Mouse (Mus musculus) midbrain, embryonic 12.5 days (tissue): ENCODE results near the gene Fam3c. TPM values are rescaled to one million over a fixed set of nuclear protein-coding genes. Genes with fewer than 3 reads are reported as not detected.

ENCODE experiments used
- ATAC-seq: fragments of 200-750 bp; cut with Nextera tagmentation; 2 replicates; pipeline ENCODE4 v1.8.0; 2017; ENCODE audit warnings: low read depth, moderate TSS enrichment, moderate library complexity; ENCODE audit not compliant: low FRiP score
- H3K27ac ChIP-seq: fragments of 300-500 bp; sonication (generic); replicated peaks from 2 replicates; pipeline ENCODE4 v1.5.1; 2016; ENCODE audit warnings: mild to moderate bottlenecking
- H3K27me3 ChIP-seq: fragments of 300-500 bp; sonication (generic); 2 replicates; pipeline ENCODE4 v1.6.1; 2016; ENCODE audit warnings: mild to moderate bottlenecking
- H3K36me3 ChIP-seq: fragments of 300-500 bp; sonication (generic); 2 replicates; pipeline ENCODE4 v1.6.1; 2016
- H3K4me1 ChIP-seq: fragments of 300-500 bp; sonication (generic); 2 replicates; pipeline ENCODE4 v1.6.1; 2016
- H3K4me2 ChIP-seq: fragments of 300-500 bp; sonication (generic); replicated peaks from 2 replicates; pipeline ENCODE4 v1.6.1; 2016; ENCODE audit warnings: mild to moderate bottlenecking, moderate library complexity
- H3K4me3 ChIP-seq: fragments of 300-500 bp; sonication (generic); 2 replicates; pipeline ENCODE4 v1.5.1; 2016; ENCODE audit warnings: mild to moderate bottlenecking
- H3K9ac ChIP-seq: fragments of 300-500 bp; sonication (generic); replicated peaks from 2 replicates; pipeline ENCODE4 v1.6.1; 2016; ENCODE audit warnings: mild to moderate bottlenecking, moderate library complexity
- H3K9me3 ChIP-seq: fragments of 300-500 bp; sonication (generic); 2 replicates; pipeline ENCODE4 v1.6.1; 2016; ENCODE audit warnings: mild to moderate bottlenecking
- WGBS: fragments of 180-500 bp; shearing (Covaris S2); methylation state at CpG from one replicate; pipeline ENCODE4 v1.1.7; 2016; 5-methylcytosine and 5-hydroxymethylcytosine counted together
- polyA plus RNA-seq: library from polyadenylated mRNA; unstranded; fragments of >200 nt; fragmentation: Nextera tagmentation; extraction: Ambion mirVana; gene quantifications from 2 replicates; pipeline ENCODE4 v1.2.1, GENCODE M21; 2016

Gene Fam3c
- polyA plus RNA-seq, 1 experiment from 2014 or later: 25.4 TPM

DNA sequence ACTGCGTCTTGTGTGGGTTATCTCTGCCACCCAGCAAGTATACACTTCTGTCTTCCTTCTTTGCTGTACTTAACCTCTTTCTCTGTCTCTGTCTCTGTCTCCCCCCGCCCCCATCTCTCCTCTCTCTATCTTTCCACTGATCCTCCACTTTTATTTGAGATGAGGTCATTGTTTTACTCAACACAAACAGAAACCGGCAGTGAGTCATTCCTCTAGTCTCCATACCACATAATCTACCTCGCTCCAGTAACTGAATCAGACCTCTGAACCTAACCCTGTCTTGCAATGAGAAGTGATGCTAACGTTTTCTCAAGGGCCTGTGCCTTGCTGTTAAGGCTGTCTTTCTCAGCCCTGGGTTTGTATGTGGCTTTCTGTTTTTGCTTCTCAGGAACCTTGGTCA, 22.4 kb upstream of the Fam3c start:
- 78% methylated on average over 5 of the region's 5 CpGs for WGBS
- no peak for ATAC-seq
- H3K9me3 ChIP-seq: no peaks in the 10 kb centered on the region
- no peaks in the 10 kb centered on the region for H3K27me3 ChIP-seq
- H3K36me3 ChIP-seq: no peaks in the 10 kb centered on the region
- H3K4me1 ChIP-seq: no peaks in the 10 kb centered on the region
- H3K9ac ChIP-seq: no peak overlapping the region
- no peak overlapping the region for H3K4me3 ChIP-seq
- no peak overlapping the region for H3K27ac ChIP-seq
- no peak overlapping the region for H3K4me2 ChIP-seq

DNA sequence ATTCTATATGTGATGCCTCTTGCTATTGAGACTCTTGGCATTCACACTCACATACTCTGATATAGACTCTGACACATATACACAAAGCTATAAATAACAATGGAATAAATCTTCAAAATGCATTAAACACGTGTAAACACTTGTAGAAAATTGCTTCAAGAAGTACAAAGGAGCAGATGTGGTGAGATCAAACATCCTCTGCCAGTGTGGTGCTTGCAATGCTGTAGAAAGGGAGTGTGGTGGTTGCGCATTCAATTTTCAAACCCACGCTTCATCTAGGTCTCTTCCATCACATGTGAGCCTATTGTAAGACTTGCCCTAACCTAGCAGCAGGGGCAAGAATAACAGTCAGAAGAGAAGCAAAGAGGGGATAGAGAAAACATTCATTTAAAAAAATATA, 18.7 kb upstream of the Fam3c start:
- no peak overlapping the region for H3K27ac ChIP-seq
- WGBS: 86% methylated on average over 3 of the region's 3 CpGs

DNA sequence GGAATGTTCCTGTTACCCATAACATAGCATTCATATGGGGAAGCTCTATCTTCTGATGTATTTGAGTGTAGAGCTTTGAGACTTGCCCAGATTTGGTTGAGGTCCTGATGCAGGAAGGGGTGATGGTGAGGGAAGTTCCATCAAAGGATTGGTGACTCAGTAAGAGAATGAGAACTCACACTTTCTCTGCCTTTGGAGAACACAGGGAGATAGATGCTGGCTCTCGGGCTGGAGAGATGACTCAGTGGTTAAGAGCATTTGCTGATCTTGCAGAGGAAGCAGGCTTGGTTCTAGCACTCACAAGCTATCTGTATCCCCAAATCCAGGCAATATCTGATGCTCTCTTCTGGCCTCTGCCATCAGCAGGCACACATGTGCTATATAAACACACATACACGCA, 17.4 kb upstream of the Fam3c start:
- 93% methylated on average over 2 of the region's 2 CpGs for WGBS
- ATAC-seq: no peak

More for the DNA sequence above, 18.7 kb upstream of the Fam3c start:
- no peak overlapping the region for H3K4me3 ChIP-seq
- ATAC-seq: no peak
- H3K36me3 ChIP-seq: no peaks in the 10 kb centered on the region
- H3K27me3 ChIP-seq: no peaks in the 10 kb centered on the region
- H3K9ac ChIP-seq: no peak overlapping the region
- H3K4me1 ChIP-seq: no peaks in the 10 kb centered on the region
- H3K4me2 ChIP-seq: no peak overlapping the region
- H3K9me3 ChIP-seq: no peaks in the 10 kb centered on the region

DNA sequence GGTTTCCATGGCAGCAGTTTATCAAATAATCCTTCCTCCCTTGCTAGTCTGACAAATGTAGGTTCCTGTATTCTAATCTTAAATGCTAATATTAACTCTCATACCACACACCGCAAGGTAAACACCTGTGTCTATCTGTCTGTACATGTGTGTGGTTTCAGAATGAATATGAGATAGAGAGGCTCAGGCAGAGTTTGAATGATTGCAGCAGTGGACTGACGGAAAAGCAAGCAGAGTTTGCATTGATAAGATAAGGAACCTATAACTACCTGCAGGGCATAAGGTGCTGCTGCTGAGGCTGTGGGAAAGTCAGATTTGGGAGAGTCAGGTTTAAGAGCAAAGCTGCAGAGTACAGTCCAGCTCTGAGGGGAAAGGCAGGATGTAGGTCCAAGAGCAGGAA, 10.9 kb upstream of the Fam3c start:
- no peaks in the 10 kb centered on the region for H3K36me3 ChIP-seq
- ATAC-seq: no peak
- no peak overlapping the region for H3K4me3 ChIP-seq
- no peak overlapping the region for H3K9ac ChIP-seq
- H3K4me1 ChIP-seq: no peaks in the 10 kb centered on the region
- H3K27ac ChIP-seq: no peak overlapping the region
- no peaks in the 10 kb centered on the region for H3K9me3 ChIP-seq
- no peak overlapping the region for H3K4me2 ChIP-seq
- no peaks in the 10 kb centered on the region for H3K27me3 ChIP-seq
- WGBS: 91% methylated on average over 2 of the region's 2 CpGs

More for the DNA sequence above, 17.4 kb upstream of the Fam3c start:
- no peaks in the 10 kb centered on the region for H3K36me3 ChIP-seq
- no peaks in the 10 kb centered on the region for H3K9me3 ChIP-seq
- no peaks in the 10 kb centered on the region for H3K27me3 ChIP-seq
- no peak overlapping the region for H3K4me2 ChIP-seq
- H3K9ac ChIP-seq: no peak overlapping the region
- no peak overlapping the region for H3K4me3 ChIP-seq
- H3K27ac ChIP-seq: no peak overlapping the region
- H3K4me1 ChIP-seq: no peaks in the 10 kb centered on the region

DNA sequence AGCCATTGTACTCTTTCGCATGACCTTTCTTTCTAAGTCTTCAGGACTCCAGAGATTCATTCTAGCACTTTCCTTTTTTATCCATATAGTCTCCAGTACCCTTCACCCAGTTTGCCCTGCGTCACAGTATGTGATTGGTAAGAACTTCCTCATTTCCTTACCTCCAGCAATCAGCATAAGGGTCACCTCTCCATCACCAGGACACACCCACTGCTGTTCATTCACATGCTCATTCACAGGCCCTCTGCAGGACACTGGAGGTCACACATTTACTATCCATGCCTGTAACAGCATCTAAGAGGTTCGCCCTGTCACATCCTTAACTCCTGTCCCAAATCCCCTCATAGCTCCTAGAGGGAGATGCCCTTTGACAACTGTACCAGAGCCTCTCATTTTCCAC, 7.5 kb upstream of the Fam3c start:
- no peak overlapping the region for H3K27ac ChIP-seq
- ATAC-seq: no peak
- H3K4me3 ChIP-seq: no peak overlapping the region
- H3K4me1 ChIP-seq: no peaks in the 10 kb centered on the region
- no peak overlapping the region for H3K9ac ChIP-seq
- H3K36me3 ChIP-seq: no peaks in the 10 kb centered on the region
- H3K4me2 ChIP-seq: no peak overlapping the region
- no peaks in the 10 kb centered on the region for H3K9me3 ChIP-seq
- H3K27me3 ChIP-seq: no peaks in the 10 kb centered on the region
- 78% methylated on average over 3 of the region's 3 CpGs for WGBS

DNA sequence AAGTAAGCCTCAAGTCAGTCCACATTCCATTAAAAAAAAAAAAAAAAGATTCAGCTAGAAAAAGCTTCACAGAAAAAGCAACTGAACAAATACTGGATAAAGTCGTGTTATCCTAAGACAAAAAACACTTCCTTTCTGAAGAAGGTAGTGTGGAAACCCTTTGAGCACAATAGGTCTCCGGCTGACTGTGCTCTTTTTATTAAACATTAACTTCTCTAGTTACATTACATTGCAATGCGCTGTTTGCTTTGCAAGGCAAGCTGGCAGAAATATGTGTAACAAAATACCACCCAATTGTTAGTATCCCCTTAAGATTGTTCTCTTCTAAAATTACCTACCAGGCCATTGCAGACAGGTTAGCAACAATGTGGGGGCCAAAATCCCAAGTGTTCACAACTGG, 5.9 kb upstream of the Fam3c start:
- no peak overlapping the region for H3K9ac ChIP-seq
- no peaks in the 10 kb centered on the region for H3K27me3 ChIP-seq
- no peak for ATAC-seq
- no peak overlapping the region for H3K27ac ChIP-seq
- H3K4me3 ChIP-seq: no peak overlapping the region
- no peaks in the 10 kb centered on the region for H3K36me3 ChIP-seq
- no peaks in the 10 kb centered on the region for H3K9me3 ChIP-seq
- 67% methylated on average over 3 of the region's 3 CpGs for WGBS
- H3K4me2 ChIP-seq: no peak overlapping the region
- no peaks in the 10 kb centered on the region for H3K4me1 ChIP-seq

DNA sequence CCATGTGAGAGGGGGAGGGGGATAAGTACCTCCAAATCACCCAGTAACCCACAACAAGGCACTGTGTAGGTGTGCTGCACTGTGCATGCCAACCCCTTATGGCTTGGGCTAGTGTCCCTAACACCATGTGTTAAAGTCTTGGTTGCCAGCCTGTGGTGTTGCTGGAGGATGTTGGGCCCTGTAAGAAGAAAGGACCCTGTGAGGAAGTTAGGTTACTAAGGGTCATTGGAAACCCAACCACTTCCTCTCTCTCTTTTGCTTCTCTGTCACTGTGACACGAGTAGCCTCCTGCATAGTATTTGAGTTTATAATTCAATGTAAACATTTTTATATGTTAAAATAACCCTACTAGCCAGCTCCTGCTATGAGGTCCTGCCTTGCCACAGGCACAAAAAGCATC, 3.0 kb upstream of the Fam3c start:
- H3K4me3 ChIP-seq: no peak overlapping the region
- H3K27ac ChIP-seq: no peak overlapping the region
- no peaks in the 10 kb centered on the region for H3K27me3 ChIP-seq
- WGBS: 81% methylated on average over 1 of the region's 1 CpGs
- H3K9ac ChIP-seq: no peak overlapping the region
- no peaks in the 10 kb centered on the region for H3K9me3 ChIP-seq
- H3K36me3 ChIP-seq: no peaks in the 10 kb centered on the region
- ATAC-seq: no peak
- no peak overlapping the region for H3K4me2 ChIP-seq
- H3K4me1 ChIP-seq: peaks cover 4% of the 10 kb centered on the region; the same call in 1 of the 2 replicates

DNA sequence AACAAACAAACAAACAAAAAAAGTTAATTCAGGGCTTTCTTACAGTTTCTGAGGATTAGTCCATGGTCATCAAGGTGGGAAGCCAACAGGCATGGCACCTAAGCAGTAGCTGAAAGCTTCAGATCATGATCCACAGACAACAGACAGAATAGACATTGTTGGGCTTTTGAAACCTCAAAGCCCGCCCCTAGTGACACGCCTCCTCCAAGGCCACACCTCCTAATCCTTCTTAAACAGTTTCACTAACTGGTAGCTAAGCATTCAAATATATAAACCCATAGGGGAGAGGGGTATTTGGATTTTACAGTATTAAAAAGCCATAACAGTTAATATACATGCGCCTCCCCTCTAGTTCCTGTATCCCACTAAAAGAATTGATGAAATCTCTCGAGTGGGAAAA, 1.3 kb upstream of the Fam3c start:
- Histone ChIP-seq H3K9me3 (no peaks in the 10 kb centered on the region), H3K4me1 (peaks cover 5% of the 10 kb centered on the region; the same call in 1 of the 2 replicates), H3K27me3 (no peaks in the 10 kb centered on the region), H3K4me3 (no peak overlapping the region), H3K9ac (no peak overlapping the region), H3K27ac (no peak overlapping the region), H3K36me3 (no peaks in the 10 kb centered on the region), H3K4me2 (no peak overlapping the region)
- 94% methylated on average over 4 of the region's 4 CpGs for WGBS
- ATAC-seq: no peak

DNA sequence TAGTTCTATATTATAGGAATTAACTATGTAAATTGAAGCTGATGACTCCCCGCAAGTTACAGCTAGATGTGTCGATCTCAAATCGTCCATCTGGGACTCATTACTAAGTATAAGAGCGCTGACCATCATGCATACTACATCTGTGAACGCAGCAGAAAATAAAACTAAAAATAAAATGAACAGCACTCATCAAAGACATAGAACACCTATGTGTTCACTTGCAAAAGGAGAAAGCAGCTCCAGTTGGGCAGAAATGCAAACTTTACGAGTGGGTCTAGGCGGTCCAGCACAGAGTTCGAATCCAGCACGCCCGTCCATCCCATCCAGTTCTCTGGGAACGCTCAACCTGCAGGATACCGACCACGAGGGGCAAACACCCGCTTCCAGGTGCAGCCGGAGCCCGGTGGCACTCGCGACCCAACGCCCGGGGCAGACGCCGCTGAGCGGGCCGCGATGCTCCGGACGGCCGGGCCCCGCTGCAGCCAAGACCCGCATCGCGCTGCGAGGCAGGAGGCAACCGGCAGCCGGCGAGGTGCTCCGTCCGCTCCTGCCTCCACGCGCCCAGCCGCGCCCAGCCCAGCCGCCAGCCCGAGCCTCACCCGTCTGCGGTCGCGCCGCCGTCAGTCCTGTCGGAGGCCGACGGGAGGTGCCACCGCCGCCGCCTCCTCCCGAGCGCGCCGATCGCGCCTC, 502 bp downstream of the Fam3c start:
- peak overlapping the region; percentile 63 for H3K4me2 ChIP-seq
- H3K4me1 ChIP-seq: peaks cover 5% of the 10 kb centered on the region; the same call in 1 of the 2 replicates
- H3K9ac ChIP-seq: peak overlapping the region; percentile 83
- WGBS: 3% methylated on average over 58 of the region's 62 CpGs
- H3K4me3 ChIP-seq: peak overlapping the region; percentile 78
- no peaks in the 10 kb centered on the region for H3K36me3 ChIP-seq
- H3K27ac ChIP-seq: peak overlapping the region; percentile 85
- no peaks in the 10 kb centered on the region for H3K27me3 ChIP-seq
- H3K9me3 ChIP-seq: no peaks in the 10 kb centered on the region
- ATAC-seq: peak; percentile 91

DNA sequence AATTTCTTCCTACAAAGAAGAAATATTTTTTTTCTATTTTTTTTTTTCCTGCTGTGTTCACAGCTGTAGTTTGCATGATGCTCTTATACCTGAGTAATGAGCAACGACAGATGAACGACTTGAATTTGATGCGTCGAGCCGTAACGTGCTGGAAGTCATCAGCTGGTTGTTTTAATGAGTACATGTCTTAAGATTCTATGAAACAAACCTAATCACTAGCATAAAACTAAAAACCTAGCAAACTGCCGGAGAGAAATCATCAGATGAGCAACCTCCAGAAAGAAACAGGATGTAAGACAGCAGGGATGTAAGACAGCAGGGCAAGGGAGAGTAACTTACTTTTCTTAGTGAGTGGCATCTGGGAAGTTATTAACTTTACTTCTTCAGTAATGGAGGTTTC, 1.4 kb downstream of the Fam3c start:
- Histone ChIP-seq H3K9ac (no peak overlapping the region), H3K36me3 (no peaks in the 10 kb centered on the region), H3K4me2 (0 out of 2 replicates have a peak overlapping the region, but pooled peaks have one; percentile 63), H3K4me1 (peaks cover 5% of the 10 kb centered on the region; the same call in 1 of the 2 replicates), H3K27me3 (no peaks in the 10 kb centered on the region), H3K9me3 (no peaks in the 10 kb centered on the region), H3K4me3 (no peak overlapping the region), H3K27ac (no peak overlapping the region)
- WGBS: 85% methylated on average over 7 of the region's 7 CpGs
- ATAC-seq: no peak

DNA sequence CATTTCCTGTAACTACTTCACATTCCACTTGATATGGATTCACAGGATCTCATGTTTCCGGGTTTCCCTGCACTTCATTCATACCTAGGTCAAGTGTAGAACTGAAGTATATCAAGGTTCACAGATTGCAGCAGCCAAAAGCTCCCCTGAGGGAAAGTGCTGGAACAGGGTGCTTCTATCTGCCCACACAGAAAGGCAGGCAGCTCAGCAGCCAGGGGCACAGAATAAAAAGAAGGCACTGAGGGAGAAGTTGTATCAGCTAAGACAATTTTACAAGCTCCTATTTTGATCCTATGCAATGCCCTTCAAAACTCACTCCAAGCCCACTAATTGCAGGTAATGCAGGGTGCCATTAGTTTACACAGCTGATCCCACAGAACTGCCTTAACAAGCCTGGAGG, 2.0 kb downstream of the Fam3c start:
- 86% methylated on average over 1 of the region's 1 CpGs for WGBS
- no peaks in the 10 kb centered on the region for H3K9me3 ChIP-seq
- no peak for ATAC-seq

DNA sequence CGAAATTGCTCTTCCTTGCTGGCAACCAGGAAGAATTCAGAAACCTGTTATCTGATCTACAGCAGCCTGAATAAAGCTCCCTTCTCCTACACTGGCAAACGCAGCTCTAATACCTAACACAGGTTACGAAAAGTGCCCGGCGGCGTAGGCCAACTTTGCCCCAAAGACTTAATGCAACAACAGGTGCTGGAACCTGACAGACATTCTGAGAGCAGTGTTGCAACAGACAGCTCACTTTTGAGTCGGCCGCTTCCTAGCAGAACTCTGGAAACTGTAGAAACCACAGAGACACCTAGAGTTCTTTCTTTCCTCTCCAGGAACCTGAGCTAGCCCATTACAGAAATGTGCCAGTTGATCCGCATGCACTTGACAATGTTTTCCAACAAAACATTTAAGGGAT, 4.5 kb downstream of the Fam3c start:
- ATAC-seq: no peak
- 84% methylated on average over 9 of the region's 9 CpGs for WGBS
- Histone ChIP-seq H3K27me3 (no peaks in the 10 kb centered on the region), H3K9ac (no peak overlapping the region), H3K4me1 (peaks cover 5% of the 10 kb centered on the region), H3K4me3 (no peak overlapping the region), H3K27ac (no peak overlapping the region), H3K9me3 (no peaks in the 10 kb centered on the region), H3K4me2 (no peak overlapping the region), H3K36me3 (no peaks in the 10 kb centered on the region)

More for the DNA sequence above, 2.0 kb downstream of the Fam3c start:
- H3K36me3 ChIP-seq: no peaks in the 10 kb centered on the region
- no peak overlapping the region for H3K4me3 ChIP-seq
- H3K27me3 ChIP-seq: no peaks in the 10 kb centered on the region
- H3K4me1 ChIP-seq: peaks cover 5% of the 10 kb centered on the region; the same call in 1 of the 2 replicates
- 0 out of 2 replicates have a peak overlapping the region, but pooled peaks have one; percentile 5 for H3K4me2 ChIP-seq
- no peak overlapping the region for H3K9ac ChIP-seq
- no peak overlapping the region for H3K27ac ChIP-seq

DNA sequence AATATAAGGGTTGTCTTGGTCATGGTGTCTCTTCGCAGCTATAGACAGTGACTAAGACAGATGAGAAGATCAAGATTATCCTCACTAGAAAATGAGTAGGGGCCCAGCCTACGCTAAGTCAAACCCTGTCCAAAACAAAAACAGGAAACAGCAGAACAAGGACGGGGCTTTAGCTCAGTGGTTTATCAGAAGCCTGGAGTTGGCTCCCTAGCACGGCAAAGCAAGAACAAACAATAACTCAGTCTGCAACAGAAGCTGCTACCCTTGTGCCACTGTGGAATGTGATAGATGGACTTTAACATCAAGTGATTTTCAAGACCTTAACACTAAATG, 5.8 kb downstream of the Fam3c start:
- H3K27me3 ChIP-seq: no peaks in the 10 kb centered on the region
- 74% methylated on average over 4 of the region's 4 CpGs for WGBS

More for the DNA sequence above, 5.8 kb downstream of the Fam3c start:
- no peak overlapping the region for H3K4me2 ChIP-seq
- no peak overlapping the region for H3K4me3 ChIP-seq
- H3K9ac ChIP-seq: no peak overlapping the region
- peaks cover 9% of the 10 kb centered on the region for H3K4me1 ChIP-seq
- H3K27ac ChIP-seq: no peak overlapping the region
- no peak for ATAC-seq
- H3K36me3 ChIP-seq: no peaks in the 10 kb centered on the region
- no peaks in the 10 kb centered on the region for H3K9me3 ChIP-seq
